Mouse (Mus musculus): ENCODE measurements around the gene Thap4. TPM values are rescaled to one million over a fixed set of nuclear protein-coding genes. Genes with fewer than 3 reads are reported as not detected.
"Not testable (repeated sequence)": the region's sequence is repeated elsewhere in the genome, so short reads cannot be mapped to it uniquely, and the experiment has no call there.

The Thap4 gene
- 10 to 100 TPM; 45.0 to 54.2 (median 51.8) TPM for total RNA-seq (2022)

DNA sequence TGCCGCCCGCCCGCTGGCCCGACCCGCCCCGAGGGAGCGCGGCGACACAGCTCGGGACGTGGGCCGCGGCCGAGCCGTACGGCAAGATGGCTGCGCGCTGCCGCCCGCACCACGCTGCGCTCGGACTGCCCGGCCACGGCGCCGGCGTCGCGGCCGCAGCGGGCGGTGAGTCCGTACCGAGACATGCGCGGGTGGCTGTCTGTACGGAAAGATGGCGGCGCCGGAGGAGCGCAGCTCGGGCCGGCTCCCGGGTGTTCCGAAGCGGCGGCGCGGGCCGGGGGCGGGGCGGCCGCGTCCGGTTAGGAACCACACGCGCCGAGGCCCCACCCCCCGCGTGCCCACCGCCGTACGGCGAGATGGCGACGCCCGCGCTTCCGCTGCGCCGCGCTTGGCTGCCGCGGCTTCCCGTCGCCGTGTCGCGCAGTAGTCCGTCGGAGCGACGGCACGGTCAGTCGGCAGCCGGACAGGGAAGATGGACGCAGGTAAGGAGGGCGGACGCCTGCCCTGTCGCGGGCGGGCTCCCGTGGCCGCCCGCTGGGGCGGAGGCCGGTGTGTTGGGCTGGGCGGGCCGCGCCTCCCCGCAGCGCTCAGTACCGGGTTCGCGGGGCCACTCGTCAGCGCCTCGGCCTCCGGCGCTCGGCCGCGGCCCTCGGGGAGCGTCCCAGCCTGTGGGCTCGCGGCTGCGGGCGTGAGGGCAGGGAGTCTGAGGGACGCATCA is at the start of gene Thap4:
Gene Thap4, minus strand, starts transcription at position 292 of the 718 bp plus-strand sequence.
- peak; percentile 91 for DNase-seq

DNA sequence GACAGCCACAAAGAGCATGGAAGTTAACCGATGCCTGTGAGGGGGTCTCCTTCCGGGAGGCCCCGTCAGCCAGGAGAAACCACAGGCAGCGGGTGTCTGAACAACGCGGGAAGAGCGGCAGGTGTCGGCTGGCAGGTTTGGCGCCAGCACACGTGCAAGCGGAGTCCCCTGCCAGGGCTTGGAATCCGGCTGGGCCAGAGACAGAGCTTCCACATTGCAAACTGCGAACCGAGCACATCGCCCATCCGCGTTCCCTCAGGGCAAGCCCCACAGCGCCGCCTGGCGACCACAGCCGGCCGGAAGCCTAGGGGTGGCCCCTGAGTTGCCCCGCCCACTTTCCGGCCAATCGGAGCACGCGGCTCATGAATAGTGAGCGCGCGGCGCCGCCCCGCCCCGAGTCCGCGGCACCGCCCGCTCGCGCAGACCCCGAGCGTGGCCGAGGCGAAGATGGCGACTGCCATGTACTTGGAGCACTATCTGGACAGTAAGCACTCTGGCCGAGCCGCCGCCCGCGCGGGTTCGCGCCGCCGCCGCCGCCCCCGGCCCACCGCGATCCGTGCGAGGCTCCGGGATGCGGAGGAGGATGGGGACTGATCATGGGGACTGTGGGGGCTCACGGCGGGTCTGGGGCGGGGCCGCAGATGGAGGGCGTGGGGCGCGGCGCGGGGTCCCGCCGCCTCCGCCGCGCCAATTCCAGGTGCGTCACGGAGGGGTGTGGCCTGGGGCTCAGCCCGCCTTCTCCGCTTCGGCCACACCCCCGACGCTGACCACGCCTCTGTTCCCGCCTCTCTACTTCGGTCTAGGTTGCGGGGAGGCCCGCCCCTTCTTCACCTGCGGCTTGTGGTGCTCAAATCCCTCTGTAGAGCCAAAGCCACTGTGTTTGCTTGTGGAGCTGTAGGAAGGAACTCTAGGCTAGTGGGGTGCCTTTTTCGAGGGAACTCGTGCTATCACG is 49.2 kb upstream of the Thap4 start, which contains the start of gene Ing5:
Gene Ing5, plus strand, starts transcription at position 410 of the 952 bp plus-strand sequence.
- DNase-seq: peak; percentile 98

DNA sequence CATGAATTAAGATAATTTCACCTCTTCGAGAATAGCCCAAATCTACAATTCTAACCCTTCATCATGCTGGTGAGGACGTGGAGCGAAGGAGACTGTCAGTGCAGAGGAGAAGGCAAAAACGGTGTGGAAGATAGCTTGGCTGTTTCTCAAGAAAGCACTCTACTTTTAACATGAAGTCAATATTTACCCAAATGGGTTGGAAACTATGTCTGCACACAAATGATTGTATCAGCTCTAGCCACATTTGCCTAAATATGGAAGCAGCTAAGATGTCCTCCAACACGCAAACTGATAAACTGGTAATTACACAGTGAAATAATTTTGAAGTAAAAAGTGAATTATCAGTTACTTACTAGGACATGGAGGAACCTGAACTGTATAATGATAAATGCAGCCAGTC is 48.1 kb upstream of the Thap4 start:
- DNase-seq: no peak

DNA sequence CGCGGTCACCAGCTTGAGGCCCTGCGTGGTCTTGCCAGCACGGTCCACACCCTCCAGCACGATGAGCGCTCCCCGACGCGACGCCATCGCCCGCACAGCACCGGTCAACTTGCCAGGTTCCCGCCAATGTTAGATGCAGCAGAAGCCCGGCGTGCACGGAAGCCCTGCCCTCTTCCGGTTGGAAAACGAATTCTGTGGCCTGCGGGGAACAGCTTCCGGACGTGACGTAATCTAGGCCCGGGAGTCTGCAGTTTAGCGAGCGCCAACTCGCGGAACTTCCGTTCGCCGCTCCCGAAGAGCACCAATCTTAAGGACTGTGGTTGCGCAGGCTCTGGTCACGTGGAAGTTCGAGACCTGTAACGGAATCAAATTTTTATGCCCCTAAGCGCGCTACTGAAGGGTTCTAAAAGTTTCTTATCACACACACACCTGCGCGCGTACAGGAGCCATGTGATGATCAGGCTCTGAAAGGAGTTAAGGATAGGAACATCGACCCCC is 47.1 kb upstream of the Thap4 start, which contains the start of gene Dtymk:
Gene Dtymk, minus strand, starts transcription at position 194 of the 498 bp plus-strand sequence.
- peak; percentile 93 for DNase-seq

DNA sequence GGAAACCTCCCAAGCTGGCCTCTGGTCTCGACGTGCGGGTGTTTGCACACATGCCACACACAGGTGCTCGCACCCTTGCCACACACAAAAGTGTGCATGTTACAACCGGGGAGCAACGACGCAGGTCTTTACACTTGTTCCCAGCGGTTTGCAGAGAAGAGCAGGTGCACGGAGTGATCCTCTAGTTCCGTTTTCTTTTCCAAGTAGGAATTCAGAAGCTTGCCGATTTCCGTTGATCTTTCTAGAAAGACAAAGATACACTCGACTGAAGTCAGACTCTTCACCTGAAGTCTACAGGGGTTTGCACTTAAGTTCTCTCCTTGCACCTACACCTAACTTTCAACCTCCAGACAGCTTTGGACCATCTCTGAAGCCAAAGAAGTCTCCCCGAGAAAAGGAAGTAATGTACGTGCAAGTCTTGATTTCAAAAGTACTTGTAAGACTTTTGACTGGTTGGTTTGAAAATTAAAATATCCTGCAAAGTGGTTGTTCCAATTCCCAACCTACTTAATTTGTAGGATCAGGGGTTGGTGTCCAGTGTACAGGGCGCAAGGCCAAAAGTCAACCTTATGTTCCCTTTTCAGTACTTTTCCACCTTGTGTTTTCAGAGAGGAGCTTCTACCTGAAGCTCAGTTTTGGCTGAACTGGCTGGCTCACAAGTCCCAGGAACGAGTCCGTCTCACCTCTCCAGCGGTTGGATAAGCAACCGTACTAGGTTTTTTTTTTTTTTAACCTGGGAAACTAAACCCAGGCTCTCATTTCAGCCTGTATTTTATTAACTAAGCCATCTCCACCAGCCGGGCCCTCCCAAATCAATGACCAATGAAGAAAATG is 46.2 kb upstream of the Thap4 start:
- no peak for DNase-seq

DNA sequence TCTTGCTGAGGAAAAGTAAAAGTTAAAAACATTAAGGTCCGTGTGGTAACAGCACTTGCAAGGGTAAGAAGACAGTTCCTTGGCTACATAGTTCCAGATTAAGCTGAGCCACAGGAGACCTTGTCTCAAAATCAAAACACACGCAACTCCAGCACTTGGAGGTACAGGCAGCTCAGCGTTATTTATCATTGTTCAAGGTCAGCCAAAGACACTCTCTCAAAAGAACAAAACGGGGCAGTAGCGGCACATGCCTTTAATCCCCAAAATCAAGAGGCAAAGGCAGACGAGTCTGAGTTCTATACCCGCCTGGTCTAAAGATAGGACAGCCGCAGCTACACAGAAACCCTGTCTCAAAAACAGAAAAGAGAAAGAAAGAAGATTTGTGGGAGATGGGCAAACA is 41.2 kb upstream of the Thap4 start:
- no peak for DNase-seq

DNA sequence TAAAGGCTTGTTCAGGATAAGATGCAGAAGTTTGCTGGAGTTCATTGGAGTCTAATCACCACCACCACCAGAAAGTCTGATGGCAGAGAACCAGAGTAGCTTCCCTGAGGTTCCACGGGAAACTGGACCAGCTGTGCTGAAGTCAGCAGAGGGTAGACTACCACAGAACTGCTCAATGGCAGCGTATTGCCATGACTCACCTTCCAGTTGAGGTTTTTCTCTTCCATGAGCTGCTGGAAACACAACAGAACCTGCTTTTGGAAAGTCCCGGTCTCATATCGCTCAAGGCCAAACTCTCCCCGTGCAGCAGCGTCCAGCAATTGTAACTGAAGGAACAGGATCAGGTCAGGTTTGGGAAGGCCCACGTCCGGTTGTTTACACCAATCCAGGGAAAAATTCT is 39.9 kb upstream of the Thap4 start:
- DNase-seq: no peak

DNA sequence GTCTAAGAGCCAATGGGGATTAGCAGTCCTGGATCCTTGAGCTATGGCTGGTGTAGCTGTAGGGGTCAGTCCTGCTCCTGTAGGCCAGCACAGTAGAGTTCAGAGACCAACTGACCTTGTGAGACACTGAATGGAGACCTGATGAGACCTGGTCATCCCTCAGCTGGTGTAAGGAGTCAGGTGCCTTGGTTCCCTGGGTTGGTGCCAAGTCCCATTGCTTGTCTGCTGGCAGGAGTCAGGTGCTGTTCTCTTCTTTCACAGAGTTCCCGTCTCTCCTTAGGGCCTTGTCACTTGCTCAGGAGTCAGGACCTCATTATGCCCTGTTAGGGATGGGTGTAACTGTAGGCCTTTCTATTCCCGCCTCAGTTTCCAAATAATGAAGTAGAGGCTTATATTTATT is 32.2 kb upstream of the Thap4 start:
- no peak for DNase-seq

DNA sequence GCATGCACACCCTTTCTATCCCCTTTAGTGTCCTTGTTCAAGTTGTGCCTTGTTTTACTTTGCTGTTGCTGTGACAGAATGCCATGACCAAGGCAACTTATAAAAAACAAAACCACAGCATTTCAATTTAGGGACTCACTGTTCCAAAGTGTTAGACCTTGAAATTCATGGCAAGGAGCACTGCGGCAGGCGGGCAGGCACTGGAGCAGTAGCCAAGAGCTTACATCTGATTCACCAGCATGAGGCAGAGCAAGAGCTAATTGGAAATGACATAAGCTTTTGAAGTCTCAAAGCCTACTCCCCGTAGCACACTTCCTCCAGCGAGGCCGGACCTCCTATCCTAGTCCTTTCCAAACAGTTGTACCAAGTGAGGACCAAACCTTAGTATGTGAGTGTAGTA is 22.0 kb upstream of the Thap4 start:
- no peak for DNase-seq

DNA sequence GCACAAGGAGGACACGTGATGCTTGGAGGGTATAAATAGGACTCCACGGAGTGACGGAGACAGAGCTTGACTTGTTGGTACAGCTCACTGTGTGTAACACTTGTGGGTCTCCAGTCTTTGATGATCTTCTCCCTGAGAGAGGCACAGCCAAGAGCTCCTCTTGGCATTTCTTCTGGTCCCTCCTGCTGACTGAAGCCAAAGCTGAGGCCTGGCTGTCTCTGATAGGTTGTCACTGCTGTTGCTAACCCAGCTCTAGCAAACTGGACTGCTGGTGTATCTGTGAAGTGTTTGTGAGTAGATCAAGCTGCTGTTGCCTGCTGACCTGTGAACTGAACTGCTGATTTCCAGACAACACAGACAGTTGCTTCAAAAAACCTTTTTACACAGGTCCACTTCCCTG is 15.2 kb upstream of the Thap4 start:
- no peak for DNase-seq

DNA sequence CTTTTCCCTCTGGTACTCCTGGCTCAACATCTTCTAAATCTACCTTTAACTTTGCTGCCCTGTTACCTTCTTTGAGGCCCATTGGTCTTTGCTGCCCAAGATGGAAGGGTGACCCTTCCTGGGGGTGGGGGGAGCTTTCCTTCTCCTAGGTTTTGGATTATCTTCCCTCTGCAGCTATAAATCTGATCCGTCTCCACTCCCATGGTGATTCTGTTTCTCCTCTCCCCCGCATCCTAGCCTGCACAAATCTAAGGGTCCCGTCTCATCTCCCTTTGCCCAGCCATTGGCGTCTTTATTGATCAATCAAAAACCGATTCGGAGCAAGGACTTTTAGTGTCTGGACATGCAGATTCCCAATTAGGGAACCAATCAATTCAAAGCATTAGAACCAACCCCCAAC is 12.9 kb upstream of the Thap4 start:
- no peak for DNase-seq

DNA sequence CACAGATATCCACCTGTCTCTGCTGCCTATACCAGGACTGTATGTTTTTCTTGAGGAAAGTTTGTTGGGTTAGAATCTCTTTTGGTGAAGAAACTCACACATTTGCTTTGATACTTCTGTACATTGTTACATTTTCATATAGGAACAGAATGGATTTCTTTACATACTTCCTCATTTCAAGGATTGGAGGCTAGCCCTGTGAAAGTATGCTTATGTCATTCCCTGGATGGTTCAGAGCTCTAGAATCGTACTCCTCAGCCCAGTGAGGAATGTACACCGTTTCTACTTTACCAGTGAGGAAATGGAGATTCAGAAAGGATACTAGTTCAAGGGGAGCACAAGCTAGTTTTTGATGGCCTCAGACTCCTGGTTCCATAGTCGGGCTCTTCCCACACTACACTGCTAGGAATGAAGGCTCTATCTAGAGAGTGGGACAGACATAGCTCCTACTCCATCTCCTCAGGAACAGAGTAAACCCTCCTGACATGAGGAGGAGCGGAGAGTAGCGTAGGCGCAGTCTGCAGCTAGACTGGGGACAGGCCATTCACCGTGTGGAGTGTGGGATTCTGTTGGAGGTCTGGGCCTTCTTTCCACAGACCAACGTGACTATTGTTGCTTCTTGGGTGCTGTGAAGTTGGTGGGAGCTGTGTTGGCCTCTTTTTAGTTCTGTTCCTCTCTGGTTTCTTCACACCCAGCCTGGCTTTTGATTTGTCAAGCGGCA is 10.4 kb upstream of the Thap4 start:
- DNase-seq: no peak

DNA sequence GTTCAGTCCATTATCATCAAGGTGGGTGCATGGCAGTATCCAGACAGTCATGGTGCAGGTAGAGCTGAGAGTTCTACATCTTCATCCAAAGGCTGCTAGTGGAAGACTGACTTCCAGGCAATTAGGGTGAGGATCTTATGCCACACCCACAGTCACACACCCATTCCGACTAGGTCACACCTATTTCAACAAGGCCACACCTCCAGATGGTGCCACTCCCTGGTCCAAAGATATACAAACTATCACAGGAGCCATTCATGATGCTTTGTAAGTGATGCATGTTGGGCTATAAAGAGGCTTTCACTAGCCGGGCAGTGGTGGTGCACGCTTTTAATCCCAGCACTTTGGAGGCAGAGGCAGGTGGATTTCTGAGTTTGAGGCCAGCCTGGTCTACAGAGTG is 8.9 kb upstream of the Thap4 start:
- not testable (repeated sequence) for DNase-seq

DNA sequence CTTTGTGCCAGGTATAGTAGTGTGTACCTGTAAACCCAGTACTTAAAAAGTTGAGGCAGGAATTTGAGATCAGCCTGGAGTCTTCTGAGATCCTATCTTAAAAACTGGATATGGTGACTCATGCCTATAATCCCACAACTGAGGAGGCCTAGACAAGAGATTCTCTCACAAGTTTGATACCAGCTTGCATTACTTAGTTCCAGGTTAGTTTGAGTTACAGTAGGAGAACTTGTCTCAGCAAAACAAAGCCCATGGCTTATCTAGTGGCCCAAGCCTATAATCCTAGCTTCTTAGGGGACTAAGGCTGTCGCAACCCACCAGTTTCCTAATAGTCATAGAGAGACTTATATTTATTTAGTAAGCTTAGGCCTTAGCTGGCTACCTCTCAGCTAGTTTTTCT is 5.4 kb upstream of the Thap4 start:
- DNase-seq: no peak

DNA sequence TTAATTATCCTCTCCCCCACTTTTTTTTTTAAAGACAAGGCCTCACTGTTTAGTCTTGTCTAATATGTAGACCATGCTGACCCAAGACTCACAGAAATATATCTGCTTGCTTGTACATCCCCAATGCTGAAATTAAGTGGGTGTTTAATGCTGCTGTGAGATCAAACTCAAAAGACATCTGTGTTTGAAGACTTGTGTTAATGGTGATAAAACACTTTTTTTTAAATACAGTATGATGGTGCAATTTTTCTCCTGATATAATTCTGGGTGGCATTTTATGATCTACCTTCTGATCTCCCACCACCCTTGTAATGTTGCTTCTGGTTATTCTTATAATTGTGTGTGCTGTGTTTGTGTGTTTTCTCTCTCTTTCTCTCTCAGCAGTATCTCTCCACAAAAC is 1.5 kb upstream of the Thap4 start:
- no peak for DNase-seq

DNA sequence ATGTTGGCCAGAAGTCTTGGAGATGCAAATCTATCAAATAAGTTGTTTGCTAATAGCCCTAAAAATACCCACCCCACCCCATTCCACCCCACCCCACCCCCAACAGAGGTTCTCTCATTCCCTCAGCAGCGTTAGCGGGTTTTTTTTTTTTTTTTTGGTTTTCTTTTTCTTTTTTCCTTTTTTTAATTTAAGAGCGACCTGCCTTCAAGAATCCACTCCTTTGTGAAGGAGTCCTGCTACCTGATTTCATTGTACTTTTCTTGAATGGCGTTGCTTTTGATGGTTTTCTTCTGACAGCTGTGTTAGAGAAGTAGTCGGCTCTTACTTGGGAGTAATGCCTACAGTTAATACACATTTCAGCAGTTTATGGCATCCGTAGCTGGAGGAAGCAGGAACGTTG is 954 bp upstream of the Thap4 start:
- DNase-seq: no peak

DNA sequence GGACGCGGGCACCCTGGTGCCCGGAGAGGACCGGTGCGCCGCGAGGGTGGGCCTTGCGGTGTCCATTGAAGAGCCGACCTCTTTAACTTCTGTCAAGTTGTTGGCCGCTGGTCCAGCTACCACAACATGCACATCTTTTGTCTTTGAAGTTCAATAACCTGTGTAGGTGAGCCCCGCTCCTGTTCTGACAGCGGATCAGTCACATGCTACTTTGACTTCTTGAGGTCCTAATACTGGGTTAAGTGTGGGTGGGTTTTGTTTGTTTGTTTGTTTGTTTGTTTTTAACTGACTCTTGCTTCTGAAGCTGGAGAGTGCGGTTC is 587 bp upstream of the Thap4 start:
- no peak for DNase-seq

DNA sequence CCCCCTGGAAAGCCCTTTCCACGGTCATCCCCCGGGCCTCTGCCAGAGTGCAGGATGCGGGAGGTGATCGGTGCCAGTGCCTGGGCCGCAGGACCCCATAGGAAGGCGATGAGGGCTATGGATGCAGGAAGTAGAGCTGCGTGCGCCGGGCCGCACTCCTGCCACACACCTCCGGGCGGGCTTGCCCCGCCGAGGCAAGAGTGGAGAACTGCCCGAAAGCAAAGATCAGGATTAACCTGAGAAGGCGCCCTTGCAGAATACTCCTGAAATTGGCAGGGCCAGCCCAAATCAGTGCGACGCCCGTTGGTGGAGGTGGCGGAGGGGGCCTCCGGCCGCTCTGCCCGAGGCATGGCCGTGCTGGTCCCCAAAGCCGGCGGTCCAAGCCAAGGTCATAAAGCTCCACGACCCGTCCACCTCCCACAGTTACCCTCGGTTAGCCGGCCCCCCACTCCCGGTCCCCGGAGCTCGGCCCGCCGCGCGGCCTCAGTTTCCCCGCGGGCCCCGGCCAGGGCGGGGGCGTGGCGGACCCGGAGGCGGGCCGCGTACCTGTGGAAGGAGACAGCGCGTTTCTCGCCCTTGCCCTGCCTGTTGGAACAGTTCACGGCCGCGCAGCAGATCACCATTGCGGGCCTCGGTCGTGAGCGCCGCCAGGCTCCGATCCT is 622 bp downstream of the Thap4 start:
- DNase-seq: peak; percentile 55

DNA sequence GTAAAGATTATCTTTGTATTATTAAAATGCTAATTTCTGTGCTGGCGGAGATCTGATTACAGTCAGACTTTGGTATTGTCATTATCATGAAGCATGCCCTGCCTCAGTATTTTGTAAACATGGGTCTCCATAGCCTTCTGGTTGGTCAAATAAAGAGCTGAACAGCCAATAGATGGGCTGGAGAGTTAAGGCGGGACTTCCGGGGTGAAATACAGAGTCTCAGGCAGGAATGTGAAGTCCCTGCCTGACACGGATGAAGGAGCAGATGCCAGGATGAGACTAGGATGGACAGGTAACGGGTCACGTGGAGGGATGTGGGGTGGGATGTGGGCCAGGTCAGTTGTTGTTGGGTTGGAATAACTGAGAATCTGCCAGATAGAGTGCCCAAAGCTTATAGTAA is 3.4 kb downstream of the Thap4 start, which contains the start of gene Atg4b:
Gene Atg4b, plus strand, starts transcription at position 211 of the 400 bp plus-strand sequence.
- no peak for DNase-seq

DNA sequence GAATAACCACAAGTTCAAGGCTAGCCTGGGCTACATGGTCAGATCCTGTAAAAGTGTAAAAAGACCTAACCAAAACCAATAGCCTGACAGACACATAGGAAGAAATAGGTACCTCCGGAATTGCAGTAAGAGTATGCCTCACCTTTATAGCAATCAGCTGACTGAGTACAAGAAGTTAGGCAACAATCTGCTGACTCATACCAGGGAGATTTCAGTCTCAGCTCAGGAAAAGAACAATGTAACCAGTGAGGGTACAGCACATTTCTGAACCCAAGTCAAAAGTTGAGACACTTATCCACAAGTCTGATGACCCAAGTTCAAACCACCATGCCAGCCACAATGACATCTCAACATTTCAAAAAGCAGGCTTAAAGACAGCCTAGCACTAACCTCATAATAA is 6.1 kb downstream of the Thap4 start:
- no peak for DNase-seq

DNA sequence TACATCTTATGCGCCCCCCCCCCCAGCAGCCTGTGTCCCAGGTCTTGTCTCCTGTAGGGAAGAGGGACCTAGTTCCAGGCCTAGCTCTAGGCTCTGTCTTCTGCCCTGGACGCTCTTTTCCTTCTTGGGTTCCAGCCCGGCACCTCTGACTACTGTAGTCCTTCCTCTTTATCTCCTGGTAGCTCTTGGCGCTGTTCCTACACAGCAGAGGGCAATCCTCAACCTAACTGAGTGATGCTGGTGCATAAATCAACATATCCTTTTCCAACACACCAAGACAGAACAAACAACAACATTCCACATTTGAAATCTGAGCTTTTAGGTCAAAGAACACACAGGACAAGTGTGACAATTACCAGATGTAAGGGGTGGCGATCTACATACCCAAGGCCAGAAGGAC is 8.5 kb downstream of the Thap4 start:
- no peak for DNase-seq
